28 mouse cellular contexts compared by ENCODE assay signal in the genomic region with DNA sequence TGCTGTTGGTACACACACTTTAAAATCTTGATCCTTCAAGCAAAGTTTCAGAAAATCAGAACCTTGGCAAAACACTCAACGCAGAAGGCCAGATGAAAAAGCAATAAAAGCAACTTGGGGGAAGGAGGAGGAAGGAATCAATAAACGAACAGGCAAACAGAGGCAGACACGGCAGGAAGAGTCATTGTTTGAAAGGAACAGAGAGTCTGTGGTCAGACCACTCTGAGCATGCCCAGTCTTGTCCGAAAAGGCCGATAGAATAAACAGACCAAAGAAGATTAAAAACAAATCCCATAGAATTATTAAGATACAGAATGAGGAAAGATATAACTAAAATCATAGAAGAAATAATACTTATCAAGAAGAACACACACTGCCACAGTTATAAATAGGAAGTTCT.
"Had no signal": no experiment of that assay in that cellular context is flagged by ENCODE, and none has a peak within 500 bp of the region (broad histone marks: within the 10 kb centered on the region; RNA-seq: fewer than 3 reads in every experiment).

No protein-coding gene starts in this region.

- H3K36me3 ChIP-seq: embryonic facial prominence, embryonic 10.5 days; embryonic facial prominence, embryonic 12.5 days; embryonic facial prominence, embryonic 13.5 days; embryonic facial prominence, embryonic 15.5 days; forebrain, embryonic 10.5 days; forebrain, embryonic 12.5 days; forebrain, embryonic 15.5 days had no signal

- DNase-seq: cerebellum, adult 8-10 months; cerebellum, adult 9-10 months; cerebellum, adult 9-11 months; cerebellum, postnatal 10 days; cerebellum, postnatal 14 days; cerebellum, postnatal 25 days; cerebellum, postnatal 36 days; embryo, embryonic 11 days; forebrain, postnatal 0 days; gastrocnemius, adult 2 months; gastrocnemius, postnatal 10 days; gastrocnemius, postnatal 14 days; gastrocnemius, postnatal 25 days; gastrocnemius, postnatal 36 days; heart, adult 11 months; heart, adult 18-20 months; heart, adult 2 months had no signal

- H3K4me3 ChIP-seq: embryonic facial prominence, embryonic 10.5 days; embryonic facial prominence, embryonic 12.5 days; embryonic facial prominence, embryonic 13.5 days; embryonic facial prominence, embryonic 15.5 days; erythroblast, embryonic 14.5 days; forebrain, embryonic 10.5 days; forebrain, embryonic 12.5 days; forebrain, embryonic 13.5 days; forebrain, embryonic 15.5 days; gastrocnemius, adult 2 months; heart, adult 2 months had no signal

- H3K27me3 ChIP-seq: forebrain, embryonic 15.5 days had no signal

- H3K27ac ChIP-seq: embryonic facial prominence, embryonic 10.5 days; embryonic facial prominence, embryonic 12.5 days; embryonic facial prominence, embryonic 13.5 days; embryonic facial prominence, embryonic 15.5 days; forebrain, embryonic 10.5 days; forebrain, embryonic 12.5 days; forebrain, embryonic 13.5 days; forebrain, embryonic 15.5 days; gastrocnemius, adult 2 months; heart, adult 2 months had no signal

- H3K4me1 ChIP-seq: embryonic facial prominence, embryonic 13.5 days; embryonic facial prominence, embryonic 15.5 days; forebrain, embryonic 12.5 days; forebrain, embryonic 13.5 days; forebrain, embryonic 15.5 days had no signal

- H3K9me3 ChIP-seq: embryonic facial prominence, embryonic 10.5 days; embryonic facial prominence, embryonic 12.5 days; embryonic facial prominence, embryonic 13.5 days; embryonic facial prominence, embryonic 15.5 days; forebrain, embryonic 10.5 days; forebrain, embryonic 12.5 days; forebrain, embryonic 13.5 days; forebrain, embryonic 15.5 days had no signal

- ATAC-seq: forebrain, embryonic 13.5 days; forebrain, embryonic 14.5 days; forebrain, embryonic 15.5 days; forebrain, embryonic 16.5 days; forebrain, postnatal 0 days had no signal

- H3K4me2 ChIP-seq: embryonic facial prominence, embryonic 12.5 days; embryonic facial prominence, embryonic 13.5 days; embryonic facial prominence, embryonic 15.5 days; forebrain, embryonic 12.5 days; forebrain, embryonic 13.5 days; forebrain, embryonic 15.5 days had no signal

- H3K9ac ChIP-seq: embryonic facial prominence, embryonic 12.5 days; embryonic facial prominence, embryonic 13.5 days; embryonic facial prominence, embryonic 15.5 days; forebrain, embryonic 12.5 days; forebrain, embryonic 13.5 days; forebrain, embryonic 15.5 days; forebrain, postnatal 0 days had no signal
